Mouse (Mus musculus) testis, postnatal 10 days (tissue): ENCODE results near the gene Tcl1b5.
"Not testable (repeated sequence)": the region's sequence is repeated elsewhere in the genome, so short reads cannot be mapped to it uniquely, and the experiment has no call there.

Source experiments
- DNase-seq: peaks from one replicate; pipeline ENCODE4 v3.0.0; 2021; ENCODE audit warnings: low spot score

The Tcl1b5 gene

GRCm38 (mm10) chr12:105176044-105176443 is at the start of gene Tcl1b5:
Gene Tcl1b5 (plus strand): TSS chr12:105176344.
- DNase-seq: not testable (repeated sequence)

DNA sequence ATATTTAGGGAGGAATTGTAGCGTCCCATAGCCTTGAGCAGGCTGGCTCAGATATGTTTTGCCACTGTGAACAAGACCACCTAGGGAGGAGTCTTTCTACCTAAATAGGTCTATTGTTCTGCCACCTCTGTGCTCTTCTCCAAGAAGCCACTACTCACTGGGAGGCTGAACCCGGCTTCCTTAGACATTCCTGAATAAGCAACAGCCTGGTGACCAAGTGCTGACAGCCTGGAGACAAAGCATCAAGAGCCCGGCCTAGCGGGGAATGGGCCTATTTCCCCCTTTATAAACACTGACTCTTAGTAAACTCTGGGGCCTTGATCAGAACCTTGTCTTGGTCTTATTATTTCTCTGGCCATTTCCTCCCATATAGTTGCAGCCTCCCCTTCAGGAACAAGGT is 49.6 kb upstream of the Tcl1b5 start:
- DNase-seq: no peak

- DNase-seq: no peak
Observed at GRCm38 (mm10) chr12:105127607-105128006, 48.5 kb upstream of the Tcl1b5 start.

DNA sequence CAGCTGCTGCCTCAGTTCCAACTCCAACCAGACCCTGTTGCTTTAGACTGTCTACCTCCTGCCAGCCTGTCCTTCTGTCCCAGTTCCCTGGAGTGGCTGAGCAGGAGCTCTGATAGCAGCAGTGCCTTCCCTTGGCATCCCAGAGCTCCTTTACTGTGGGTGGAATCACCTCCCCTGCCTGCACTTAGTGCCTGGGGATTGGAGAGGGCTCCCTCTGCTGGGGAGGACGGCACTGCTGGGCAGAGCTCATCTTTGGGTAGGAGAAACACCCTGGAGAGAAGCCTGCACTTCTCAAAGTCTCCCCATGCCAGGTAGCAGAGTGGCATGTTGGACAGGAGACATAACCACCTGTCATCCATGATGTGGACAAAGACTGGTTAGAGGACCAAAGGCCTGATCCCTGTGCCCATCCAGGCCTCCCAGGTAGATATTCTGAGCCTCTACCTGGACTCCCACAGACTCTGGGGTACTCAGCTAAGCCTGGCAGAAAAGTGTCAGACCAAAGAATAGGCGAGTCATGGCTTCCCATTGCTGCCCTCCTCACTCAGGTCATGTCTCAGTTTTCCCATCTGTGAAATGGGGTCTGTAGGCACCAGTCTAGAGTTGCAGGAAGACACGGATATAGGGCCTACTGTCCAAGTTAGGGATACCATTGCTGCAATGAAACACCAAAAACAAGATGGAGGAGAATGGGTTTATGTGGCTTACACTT is 46.5 kb upstream of the Tcl1b5 start:
- not testable (repeated sequence) for DNase-seq

DNA sequence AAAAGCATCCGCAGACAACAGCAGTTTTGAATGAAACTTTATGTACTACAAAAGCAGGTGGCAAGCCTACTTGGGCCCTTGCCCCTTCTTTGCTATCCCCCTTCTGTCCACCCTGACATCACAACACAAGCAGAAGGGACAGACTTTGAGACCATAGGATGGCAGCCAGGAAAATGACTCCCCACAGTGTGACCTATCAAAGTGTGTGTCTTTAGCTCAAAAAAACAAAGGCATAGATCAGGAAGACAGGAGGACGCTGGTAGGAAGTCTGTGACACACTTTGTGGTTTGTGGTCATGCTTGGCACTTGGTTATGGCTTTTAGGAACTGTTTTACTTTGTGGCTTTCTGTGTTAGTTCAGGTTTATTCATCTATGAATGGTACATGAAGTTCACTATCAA is 42.0 kb upstream of the Tcl1b5 start:
- DNase-seq: not testable (repeated sequence)

DNA sequence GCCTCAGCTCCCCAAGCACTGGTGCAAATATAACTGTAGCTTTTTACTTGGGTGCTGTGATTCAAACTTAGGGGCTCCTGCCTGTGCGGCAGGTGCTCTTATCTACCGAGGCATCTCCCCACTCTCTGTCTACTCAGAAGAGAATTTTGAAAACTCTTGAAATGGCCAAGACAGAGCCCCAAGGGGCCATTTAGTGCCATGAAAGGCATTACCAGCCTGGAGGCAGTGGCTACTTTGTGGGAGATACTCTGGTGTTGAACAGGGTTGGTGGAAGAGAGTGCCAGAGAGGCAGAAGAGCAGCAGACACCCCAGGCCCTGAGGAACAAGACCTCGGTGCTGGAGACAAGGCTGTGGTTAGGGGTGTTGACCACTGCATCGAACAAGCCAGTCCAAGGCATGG is 41.3 kb upstream of the Tcl1b5 start:
- DNase-seq: not testable (repeated sequence)

- DNase-seq: peak; percentile 13
Observed at GRCm38 (mm10) chr12:105137729-105138128, 38.4 kb upstream of the Tcl1b5 start.

- no peak for DNase-seq
Observed at GRCm38 (mm10) chr12:105143096-105143495, 33.0 kb upstream of the Tcl1b5 start.

DNA sequence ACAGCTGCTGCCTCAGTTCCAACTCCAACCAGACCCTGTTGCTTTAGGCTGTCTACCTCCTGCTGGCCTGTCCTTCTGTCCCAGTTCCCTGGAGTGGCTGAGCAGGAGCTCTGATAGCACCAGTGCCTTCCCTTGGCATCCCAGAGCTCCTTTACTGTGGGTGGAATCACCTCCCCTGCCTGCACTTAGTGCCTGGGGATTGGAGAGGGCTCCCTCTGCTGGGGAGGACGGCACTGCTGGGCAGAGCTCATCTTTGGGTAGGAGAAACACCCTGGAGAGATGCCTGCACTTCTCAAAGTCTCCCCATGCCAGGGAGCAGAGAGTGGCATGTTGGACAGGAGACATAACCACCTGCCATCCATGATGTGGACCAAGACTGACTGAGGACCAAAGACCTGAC is 31.2 kb upstream of the Tcl1b5 start:
- not testable (repeated sequence) for DNase-seq

- DNase-seq: peak; percentile 3
Observed at GRCm38 (mm10) chr12:105145714-105146113, 30.4 kb upstream of the Tcl1b5 start, which contains the start of gene Tcl1b2. Gene Tcl1b2 (plus strand): TSS chr12:105146014.

DNA sequence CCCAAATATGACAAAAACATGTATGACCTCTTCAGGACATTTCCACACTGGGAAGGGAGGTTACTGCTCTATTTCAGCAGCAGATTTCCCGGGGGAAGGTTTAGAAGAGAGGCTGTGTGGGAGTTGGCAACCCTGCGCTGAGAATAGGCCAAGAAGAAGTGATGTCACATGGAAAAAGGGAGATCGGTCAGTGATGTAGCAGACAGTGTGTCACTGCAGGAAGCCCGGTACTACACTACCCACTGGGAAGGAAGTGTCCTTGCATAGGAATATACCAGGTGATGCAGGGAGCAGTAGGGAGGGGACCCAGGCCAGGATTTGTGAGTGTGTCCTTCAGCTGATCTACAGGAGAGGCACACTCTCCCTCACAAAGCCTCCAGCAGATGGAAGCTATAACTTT is 20.9 kb upstream of the Tcl1b5 start:
- DNase-seq: not testable (repeated sequence)

- no peak for DNase-seq
Observed at GRCm38 (mm10) chr12:105158842-105159241, 17.3 kb upstream of the Tcl1b5 start.

DNA sequence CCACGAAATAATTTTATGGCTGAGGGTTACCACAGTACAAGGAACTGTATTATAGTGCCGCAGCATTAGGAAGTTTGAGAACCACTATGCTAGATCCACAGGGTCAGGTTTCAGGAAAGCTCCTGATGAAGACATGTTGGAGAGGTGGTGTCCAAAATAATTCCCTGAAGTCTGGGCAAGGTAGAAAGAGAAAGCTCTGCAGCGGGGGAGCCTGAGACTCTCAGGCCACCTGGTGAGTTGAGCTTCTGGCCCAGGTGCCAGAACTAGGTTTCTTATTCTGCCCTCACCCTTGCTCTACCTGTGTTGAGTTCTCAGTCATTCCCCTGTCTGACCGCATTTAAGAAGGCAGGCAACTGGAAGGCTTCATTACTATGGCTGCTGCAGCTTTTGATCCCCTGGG is 16.8 kb upstream of the Tcl1b5 start, which contains the start of gene Tcl1b1:
Tcl1b1 (plus strand) TSS at position 301 of the 400 bp plus-strand sequence.
- no peak for DNase-seq

GRCm38 (mm10) chr12:105166734-105167133 is 9.4 kb upstream of the Tcl1b5 start:
- no peak for DNase-seq

- no peak for DNase-seq
Observed at GRCm38 (mm10) chr12:105173366-105173765, 2.8 kb upstream of the Tcl1b5 start.

DNA sequence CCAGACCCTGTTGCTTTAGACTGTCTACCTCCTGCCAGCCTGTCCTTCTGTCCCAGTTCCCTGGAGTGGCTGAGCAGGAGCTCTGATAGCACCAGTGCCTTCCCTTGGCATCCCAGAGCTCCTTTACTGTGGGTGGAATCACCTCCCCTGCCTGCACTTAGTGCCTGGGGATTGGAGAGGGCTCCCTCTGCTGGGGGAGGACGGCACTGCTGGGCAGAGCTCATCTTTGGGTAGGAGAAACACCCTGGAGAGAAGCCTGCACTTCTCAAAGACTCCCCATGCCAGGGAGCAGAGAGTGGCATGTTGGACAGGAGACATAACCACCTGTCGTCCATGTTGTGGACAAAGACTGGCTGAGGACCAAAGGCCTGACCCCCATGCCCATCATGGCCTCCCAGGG is 1.8 kb upstream of the Tcl1b5 start:
- peak; percentile 86 for DNase-seq

DNA sequence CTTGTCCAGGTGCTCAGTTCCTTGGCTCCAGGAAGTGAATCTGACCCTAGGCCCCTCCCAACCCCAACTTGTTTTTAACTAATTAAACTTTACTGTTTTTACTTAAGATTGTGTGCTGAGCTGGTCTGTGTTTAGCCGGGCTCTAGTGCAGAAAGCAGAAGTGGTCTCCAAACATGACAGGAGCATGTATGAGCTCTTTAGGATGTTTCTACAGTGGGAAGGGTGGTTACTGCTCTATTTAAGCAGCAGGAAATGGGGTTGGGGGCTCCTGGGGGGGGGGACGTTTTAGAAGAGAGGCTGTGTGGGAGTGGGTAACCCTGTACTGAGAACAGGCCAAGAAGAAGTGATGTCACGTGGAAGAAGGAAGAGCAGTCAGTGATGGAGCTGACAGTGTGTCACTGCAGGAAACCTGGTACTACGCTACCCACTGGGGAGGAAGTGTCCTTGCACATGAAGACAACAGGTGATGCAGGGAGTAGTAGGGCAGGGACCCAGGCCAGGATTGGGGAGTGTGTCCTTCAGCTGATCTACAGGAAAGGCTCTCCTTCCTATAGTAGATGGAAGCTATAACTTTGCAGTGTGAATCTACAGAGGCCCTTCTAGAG is 5.0 kb downstream of the Tcl1b5 start:
- not testable (repeated sequence) for DNase-seq

GRCm38 (mm10) chr12:105188980-105189379 is 12.8 kb downstream of the Tcl1b5 start:
- peak; percentile 47 for DNase-seq

GRCm38 (mm10) chr12:105190743-105191142 is 14.6 kb downstream of the Tcl1b5 start, which contains the start of gene Tcl1b3:
Gene Tcl1b3 (plus strand): TSS chr12:105191043.
- not testable (repeated sequence) for DNase-seq

- DNase-seq: not testable (repeated sequence)
Observed at GRCm38 (mm10) chr12:105199684-105200497, 23.7 kb downstream of the Tcl1b5 start.

DNA sequence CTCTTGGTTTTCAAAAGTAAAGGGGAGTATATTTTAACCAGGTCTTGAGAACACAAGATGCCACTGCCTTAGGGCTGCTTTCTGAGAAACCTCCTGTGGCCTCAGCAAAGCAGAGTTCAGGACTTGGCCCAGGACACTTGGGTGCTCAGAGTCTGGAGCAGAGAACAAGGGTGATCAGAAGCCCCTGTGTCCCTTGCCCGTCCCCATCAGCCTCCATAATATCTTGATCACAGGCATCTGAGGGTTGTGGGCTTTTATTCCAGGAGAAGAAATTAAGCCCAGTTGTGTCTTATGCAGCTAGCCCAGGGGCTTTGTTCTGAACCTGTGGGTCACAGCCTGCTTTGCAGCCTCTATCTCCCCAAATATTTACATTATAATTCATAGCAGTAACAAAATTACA is 25.5 kb downstream of the Tcl1b5 start, which contains the start of gene Tcl1b4:
Tcl1b4 (plus strand) TSS at position 301 of the 400 bp plus-strand sequence.
- not testable (repeated sequence) for DNase-seq

GRCm38 (mm10) chr12:105207071-105207470 is 30.9 kb downstream of the Tcl1b5 start:
- no peak for DNase-seq
